Comparison of ENCODE assay signal across 8 mouse cellular contexts in the genomic region with DNA sequence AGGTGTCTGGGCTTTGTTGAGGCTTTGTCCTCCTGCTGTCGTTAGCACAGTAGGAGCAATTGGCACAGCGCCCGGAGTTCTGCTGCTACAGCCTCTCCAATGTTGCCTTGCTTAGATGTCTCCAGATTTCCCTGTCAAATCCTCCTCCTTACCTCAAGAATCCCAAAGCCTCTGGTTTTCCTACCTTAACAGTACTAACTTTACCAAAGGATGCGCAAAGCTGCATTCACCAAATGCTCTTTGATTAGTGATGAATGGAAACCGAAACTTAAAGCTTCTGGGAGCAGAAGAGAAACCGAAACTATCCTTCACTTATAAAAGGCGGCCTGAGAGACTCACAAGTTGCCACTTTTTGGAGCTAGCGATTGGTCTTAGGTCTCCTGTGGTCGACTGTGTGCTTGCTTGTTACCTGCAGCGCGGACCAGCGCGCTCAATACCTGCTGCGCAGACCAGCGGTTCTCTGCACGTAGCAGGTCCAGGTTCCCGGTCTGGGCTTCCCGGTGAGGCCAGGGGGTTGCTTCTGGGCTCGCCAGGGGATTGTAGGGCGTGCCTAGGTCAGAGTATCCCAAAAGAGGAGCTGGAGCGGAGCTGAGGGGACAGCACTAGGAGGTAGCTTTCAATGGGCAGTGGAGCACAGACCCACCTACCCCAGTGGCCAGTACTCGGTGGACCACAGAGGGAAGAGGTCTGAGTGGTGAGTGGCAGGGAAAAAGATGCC. TPM values are rescaled to one million over a fixed set of nuclear protein-coding genes. Genes with fewer than 3 reads are reported as not detected.
DNase-seq lines count a peak whose midpoint lies in the region; ATAC-seq and TF ChIP-seq lines count a peak whose summit lies in the region.

TSS of gene Ddx60 (plus strand) at position 311 of the 718 bp plus-strand sequence.

- ATAC-seq in embryonic facial prominence, embryonic 14.5 days (ENCODE audit: low read depth) = peak; percentile 78; the same call in 1 of the 2 replicates
- ATAC-seq in limb, embryonic 13.5 days (ENCODE audit: low FRiP score, low read depth) = peak; percentile 51; the same call in 1 of the 2 replicates
- ATAC-seq in midbrain, embryonic 15.5 days (replicated peaks) = peak; percentile 70; the same call in 1 of the 2 replicates

- TF ChIP-seq CTCF in spleen, adult 2 months (IDR thresholded peaks at IDR 0.05; ENCODE audit: extremely low read depth, insufficient read depth, insufficient read length, insufficient replicate concordance) = no peak

- H3K4me3 ChIP-seq in embryonic facial prominence, embryonic 14.5 days (ENCODE audit: low read depth, low read length) = peak within 1 kb of the TSS; percentile 54
- peak within 1 kb of the TSS; percentile 54 for H3K4me3 ChIP-seq in limb, embryonic 13.5 days
- peak within 1 kb of the TSS; percentile 35 for H3K4me3 ChIP-seq in midbrain, embryonic 15.5 days
- peak within 1 kb of the TSS; percentile 84 for H3K4me3 ChIP-seq in spleen, adult 2 months (ENCODE audit: extremely low read depth, insufficient read depth, insufficient read length)

- WGBS in embryonic facial prominence, embryonic 14.5 days = 10% methylated on average over 22 of the region's 22 CpGs
- WGBS in limb, embryonic 13.5 days = 9% methylated on average over 22 of the region's 22 CpGs
- 11% methylated on average over 22 of the region's 22 CpGs for WGBS in midbrain, embryonic 15.5 days
- WGBS in spleen, adult 2 months = 2% methylated on average over 22 of the region's 22 CpGs

- H3K27me3 ChIP-seq in embryonic facial prominence, embryonic 14.5 days (replicated peaks; ENCODE audit: control insufficient read depth, insufficient read depth, low read length) = no peaks in the 10 kb centered on the region
- peaks cover 6% of the 10 kb centered on the region; the same call in 1 of the 2 replicates for H3K27me3 ChIP-seq in limb, embryonic 13.5 days
- no peaks in the 10 kb centered on the region for H3K27me3 ChIP-seq in midbrain, embryonic 15.5 days (replicated peaks)
- no peaks in the 10 kb centered on the region for H3K27me3 ChIP-seq in spleen, adult 2 months (ENCODE audit: control insufficient read depth, insufficient read depth, low read length)

- no peaks in the 10 kb centered on the region for H3K9me3 ChIP-seq in embryonic facial prominence, embryonic 14.5 days (ENCODE audit: control insufficient read depth, low read length)
- H3K9me3 ChIP-seq in limb, embryonic 13.5 days = no peaks in the 10 kb centered on the region
- no peaks in the 10 kb centered on the region for H3K9me3 ChIP-seq in midbrain, embryonic 15.5 days

- peak within 1 kb of the TSS; percentile 88 for H3K4me2 ChIP-seq in embryonic facial prominence, embryonic 14.5 days (ENCODE audit: low read depth, low read length)
- H3K4me2 ChIP-seq in limb, embryonic 13.5 days (replicated peaks) = peak within 1 kb of the TSS; percentile 84
- H3K4me2 ChIP-seq in midbrain, embryonic 15.5 days = peak within 1 kb of the TSS; percentile 63

- DNase-seq in 3T3-L1 (ENCODE audit: low read depth, low spot score) = peak; percentile 67
- DNase-seq in adrenal gland, postnatal 25 days = peak; percentile 87
- peak; percentile 90 for DNase-seq in embryonic facial prominence, embryonic 14.5 days (ENCODE audit: low spot score)
- peak; percentile 73 to 83 for DNase-seq in heart, adult 9 months (ENCODE audit: low spot score in 2 of 2)
- DNase-seq in kidney, adult 9 months = peak; percentile 55
- DNase-seq in spleen, adult 2 months (ENCODE audit: low read depth in 1 of 2, low spot score in 2 of 2) = peak; percentile 23 to 50

- 0 out of 2 replicates have a peak, but pooled peaks cover 7% of the 10 kb centered on the region for H3K4me1 ChIP-seq in embryonic facial prominence, embryonic 14.5 days (ENCODE audit: control insufficient read depth, insufficient read depth, low read length)
- peaks cover 4% of the 10 kb centered on the region; the same call in 1 of the 2 replicates for H3K4me1 ChIP-seq in limb, embryonic 13.5 days
- peaks cover 9% of the 10 kb centered on the region; the same call in 1 of the 2 replicates for H3K4me1 ChIP-seq in midbrain, embryonic 15.5 days
- H3K4me1 ChIP-seq in spleen, adult 2 months (ENCODE audit: control insufficient read depth, insufficient read depth, insufficient read length) = peaks cover 6% of the 10 kb centered on the region; the same call in 1 of the 2 replicates

- peak; percentile 37; the same call in 1 of the 2 replicates for TF ChIP-seq POLR2A in spleen, adult 2 months (IDR thresholded peaks at IDR 0.05; ENCODE audit: low read depth, low read length)

- H3K36me3 ChIP-seq in embryonic facial prominence, embryonic 14.5 days (ENCODE audit: control insufficient read depth, insufficient read depth, low read length) = no peaks in the 10 kb centered on the region
- H3K36me3 ChIP-seq in limb, embryonic 13.5 days = no peaks in the 10 kb centered on the region
- no peaks in the 10 kb centered on the region for H3K36me3 ChIP-seq in midbrain, embryonic 15.5 days (replicated peaks)
- no peaks in the 10 kb centered on the region for H3K36me3 ChIP-seq in spleen, adult 2 months (ENCODE audit: control insufficient read depth, insufficient read depth, low read length)

- H3K9ac ChIP-seq in embryonic facial prominence, embryonic 14.5 days (ENCODE audit: low read depth, low read length) = peak within 1 kb of the TSS; percentile 64
- peak within 1 kb of the TSS; percentile 60 for H3K9ac ChIP-seq in limb, embryonic 13.5 days
- H3K9ac ChIP-seq in midbrain, embryonic 15.5 days = peak within 1 kb of the TSS; percentile 33

- H3K27ac ChIP-seq in embryonic facial prominence, embryonic 14.5 days (replicated peaks; ENCODE audit: low read depth, low read length) = no peak within 1 kb of the TSS
- H3K27ac ChIP-seq in limb, embryonic 13.5 days = no peak within 1 kb of the TSS
- H3K27ac ChIP-seq in midbrain, embryonic 15.5 days = no peak within 1 kb of the TSS
- H3K27ac ChIP-seq in spleen, adult 2 months (ENCODE audit: insufficient read depth, low read length) = peak within 1 kb of the TSS; percentile 85

RNA-seq across cellular contexts. Expression of gene Ddx60, which starts in this region (rescaled TPM):
- total RNA-seq in adrenal gland, postnatal 25 days (2021) = 6.0 and 8.4 TPM in 2 replicates
- 0.82 and 1.3 TPM in 2 replicates for polyA plus RNA-seq in embryonic facial prominence, embryonic 14.5 days (2014; fragmentation: Nextera tagmentation; extraction: Ambion mirVana)
- 0.42 and 0.43 TPM in 2 replicates for polyA plus RNA-seq in limb, embryonic 13.5 days (2015; fragmentation: Nextera tagmentation; extraction: Ambion mirVana)
- 0.37 and 0.61 TPM in 2 replicates for polyA plus RNA-seq in midbrain, embryonic 15.5 days (2015; fragmentation: Nextera tagmentation; extraction: Ambion mirVana)
- 0.53 and 0.83 TPM in 2 replicates for polyA plus RNA-seq in spleen, adult 2 months (2012; rRNA removed)

Comparison
In these comparisons a context has a peak if more than half of its experiments do, and no peak if none do; other contexts are left out.
1. Peak in ATAC-seq, H3K4me3 ChIP-seq, H3K9ac ChIP-seq and H3K4me2 ChIP-seq in limb, embryonic 13.5 days; RNA of the gene not detected or under 1 TPM.
2. Peak in ATAC-seq, H3K4me3 ChIP-seq, H3K9ac ChIP-seq and H3K4me2 ChIP-seq in midbrain, embryonic 15.5 days; RNA of the gene not detected or under 1 TPM.
3. Peak in DNase-seq, H3K4me3 ChIP-seq and H3K27ac ChIP-seq in spleen, adult 2 months; RNA of the gene not detected or under 1 TPM.
4. DNase-seq: peak in every context shown above with its lines; median percentile 90 in embryonic facial prominence, embryonic 14.5 days; 87 in adrenal gland, postnatal 25 days; 78 in heart, adult 9 months; 67 in 3T3-L1; 55 in kidney, adult 9 months; 36 in spleen, adult 2 months.